Mouse (Mus musculus) adipocyte (in vitro differentiated cells): ENCODE results near the gene Ell.

Source experiments
- DNase-seq: peaks from one replicate; pipeline ENCODE4 v3.0.0-alpha.2; 2016; ENCODE audit warnings: low spot score

Gene Ell

DNA sequence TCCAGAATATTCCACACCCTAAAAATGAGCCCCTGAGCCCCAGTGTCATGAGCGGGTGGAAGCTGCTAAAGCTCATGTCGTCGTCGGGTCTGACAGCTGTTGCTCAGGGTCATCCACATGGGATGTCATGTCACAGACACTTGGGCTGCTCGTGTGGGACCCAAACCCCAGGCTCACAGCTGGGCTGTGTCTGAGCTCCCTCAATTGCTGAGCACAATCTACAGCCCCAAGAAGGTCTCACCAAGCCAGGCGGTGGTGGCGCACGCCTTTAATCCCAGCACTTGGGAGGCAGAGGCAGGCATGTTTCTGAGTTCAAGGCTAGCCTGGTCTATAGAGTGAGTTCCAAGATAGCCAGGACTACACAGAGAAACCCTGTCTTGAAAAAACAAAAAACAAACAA lies 76.0 kb downstream of the Ell start:
- DNase-seq: no peak

DNA sequence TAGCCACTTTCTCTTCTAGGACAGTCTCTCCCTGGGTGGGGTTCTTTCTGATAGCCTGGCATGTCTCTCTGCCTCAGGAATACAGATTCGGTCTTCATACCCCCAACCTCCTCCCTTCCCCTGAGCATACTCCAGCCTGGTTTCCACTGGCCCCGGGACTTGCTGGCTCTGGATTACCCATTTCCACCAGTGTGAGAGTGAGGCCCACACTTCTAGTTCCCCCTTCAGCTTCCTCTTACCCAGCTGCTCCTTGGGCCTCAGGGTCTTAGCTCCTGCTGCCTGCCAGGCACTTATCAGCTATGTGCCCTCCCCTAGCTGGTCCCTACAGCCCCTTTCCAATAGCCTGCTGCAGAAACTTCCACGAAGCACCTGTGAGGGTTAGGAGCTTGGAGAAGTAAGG lies 76.6 kb downstream of the Ell start, which contains the start of gene Lrrc25:
Lrrc25 (plus strand) TSS at position 262 of the 400 bp plus-strand sequence.
- no peak for DNase-seq

DNA sequence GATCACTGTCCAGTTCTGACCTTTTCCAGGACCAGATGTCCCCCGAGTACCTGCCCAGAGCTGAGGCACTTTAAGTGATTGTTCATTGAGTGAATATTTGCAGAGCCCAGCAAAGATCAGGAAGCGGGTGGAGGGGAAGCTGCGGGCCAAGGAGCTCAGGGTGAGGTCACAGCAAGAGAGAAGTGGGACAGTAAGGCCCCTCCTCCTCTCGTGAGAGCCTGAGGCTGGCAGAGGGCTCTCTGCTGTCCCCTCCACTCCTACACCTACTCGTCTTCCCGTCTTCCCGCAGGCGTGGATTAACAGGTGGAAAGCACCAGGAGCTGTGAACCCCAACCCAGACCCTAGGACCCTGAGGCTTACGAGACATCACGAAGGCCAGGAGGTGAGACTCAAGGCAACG lies 77.4 kb downstream of the Ell start:
- no peak for DNase-seq

DNA sequence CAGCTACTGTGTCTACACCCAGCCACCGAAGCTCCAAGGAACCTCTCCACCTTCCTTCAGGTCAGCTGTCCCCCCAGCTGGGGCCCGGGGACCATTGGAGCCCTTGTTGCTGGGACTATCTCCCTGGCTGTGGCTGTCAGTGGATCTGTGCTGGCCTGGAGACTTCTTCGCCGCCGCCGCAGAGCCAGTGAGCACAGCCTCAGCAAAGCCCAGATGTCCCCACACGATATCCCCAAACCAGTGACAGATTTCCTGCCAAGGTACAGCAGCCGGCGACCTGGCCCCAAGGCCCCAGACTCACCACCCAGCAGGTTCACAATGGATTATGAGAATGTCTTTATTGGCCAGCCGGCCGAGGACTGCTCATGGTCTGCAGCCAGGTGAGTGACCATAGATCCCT lies 78.7 kb downstream of the Ell start:
- no peak for DNase-seq

DNA sequence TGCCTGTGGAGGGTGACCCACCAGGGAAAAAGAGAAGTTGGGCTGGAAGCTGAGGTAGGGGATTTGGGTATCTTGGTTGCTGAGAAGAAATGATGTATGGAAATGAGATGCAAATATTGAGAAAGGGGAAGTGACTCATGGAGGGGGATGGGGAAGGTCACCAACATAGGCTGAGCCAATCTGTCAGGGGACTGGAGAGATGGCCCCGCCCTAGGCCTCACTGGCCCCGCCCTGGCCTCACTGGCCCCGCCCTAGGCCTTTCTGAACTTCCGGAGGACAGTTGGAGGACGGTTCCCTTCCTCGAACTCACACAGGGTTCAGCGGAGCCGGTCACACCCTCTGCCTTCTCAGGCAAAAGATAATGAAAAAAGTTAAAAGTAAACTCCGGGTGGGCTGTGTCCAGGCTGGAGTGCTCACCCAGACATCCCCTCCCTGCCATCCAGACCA lies 79.7 kb downstream of the Ell start:
- no peak for DNase-seq

DNA sequence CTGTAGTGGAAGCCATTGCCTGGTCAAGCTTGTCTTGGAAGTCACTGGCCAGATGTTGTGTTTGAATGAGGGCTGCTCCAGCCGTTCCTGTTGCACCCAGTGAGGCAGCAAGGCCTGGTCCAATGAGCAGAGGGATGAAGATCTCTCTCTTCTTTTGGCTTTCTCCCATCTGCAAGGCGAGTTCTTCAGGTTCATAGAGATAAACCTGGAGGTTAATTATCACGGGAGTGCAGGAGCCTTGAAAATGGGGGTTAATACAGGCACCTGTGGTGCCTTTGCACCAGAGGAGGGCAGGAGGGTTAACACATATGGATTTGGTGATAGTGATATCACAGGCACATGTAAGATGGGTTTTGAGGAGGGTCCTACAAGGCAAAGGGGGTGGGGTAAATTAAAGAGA lies 83.0 kb downstream of the Ell start:
- DNase-seq: no peak

DNA sequence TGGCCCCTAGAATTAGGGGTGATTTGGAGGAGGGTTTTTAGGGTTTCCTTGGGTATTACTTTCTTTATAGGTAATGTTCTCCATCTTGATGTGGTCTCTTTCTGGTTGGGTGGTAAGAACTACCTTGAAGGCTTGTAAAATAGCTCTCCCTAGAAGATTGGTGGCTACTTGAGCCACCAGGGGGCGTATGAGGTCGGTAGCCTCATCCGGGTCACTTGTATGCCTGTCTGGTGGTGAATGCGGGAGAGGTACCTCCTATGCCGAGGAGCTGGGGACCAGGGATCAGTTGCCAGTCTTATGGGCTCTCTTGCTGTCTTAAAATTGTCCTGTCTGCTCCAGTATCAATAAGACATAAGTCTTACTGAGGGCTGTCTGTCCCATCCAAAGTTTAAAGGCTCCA lies 85.8 kb downstream of the Ell start:
- DNase-seq: no peak

DNA sequence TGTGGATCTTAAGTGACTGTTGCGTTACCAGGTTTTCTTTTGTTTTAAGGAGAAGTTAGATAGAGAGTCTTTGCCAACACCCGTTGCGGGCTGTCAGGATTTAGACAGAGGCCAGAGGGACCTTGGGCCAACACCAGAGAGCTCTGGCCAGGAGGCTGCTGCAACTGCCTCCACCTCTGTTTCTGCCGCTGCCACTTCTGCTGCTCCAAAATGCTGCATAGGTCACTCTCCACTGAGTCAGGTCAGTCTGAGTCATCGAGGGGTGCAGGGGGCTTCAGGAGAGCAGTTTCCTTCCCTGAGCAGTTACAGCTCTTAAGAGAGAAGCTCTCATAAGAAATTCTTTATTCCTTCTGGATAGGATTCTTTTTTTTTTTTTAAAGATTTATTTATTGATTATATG lies 87.8 kb downstream of the Ell start:
- peak; percentile 68 for DNase-seq

DNA sequence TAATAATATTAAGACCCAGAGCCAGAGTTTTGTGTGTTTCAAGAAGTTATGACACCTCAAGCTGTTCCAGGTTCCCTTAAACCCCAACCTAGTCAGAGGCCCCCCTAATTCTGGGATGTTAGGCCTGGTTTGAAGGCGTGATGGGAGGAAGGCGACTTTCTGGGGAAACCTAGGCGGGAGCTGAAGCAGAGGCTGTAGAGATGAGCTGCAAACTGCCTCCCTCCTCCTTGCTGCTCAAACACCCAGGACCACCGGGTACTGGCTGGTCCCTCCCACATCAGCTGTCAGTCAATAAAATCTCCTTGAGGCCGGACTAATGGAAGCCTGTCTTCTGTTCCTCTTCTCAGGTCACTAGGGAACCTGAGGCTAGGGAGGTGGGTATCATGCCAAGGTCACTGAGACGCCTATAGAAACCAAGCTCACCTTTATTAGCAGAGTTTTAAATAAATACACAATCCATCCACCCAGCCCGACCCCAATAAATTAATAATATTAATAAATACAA lies 89.8 kb downstream of the Ell start:
- DNase-seq: no peak

DNA sequence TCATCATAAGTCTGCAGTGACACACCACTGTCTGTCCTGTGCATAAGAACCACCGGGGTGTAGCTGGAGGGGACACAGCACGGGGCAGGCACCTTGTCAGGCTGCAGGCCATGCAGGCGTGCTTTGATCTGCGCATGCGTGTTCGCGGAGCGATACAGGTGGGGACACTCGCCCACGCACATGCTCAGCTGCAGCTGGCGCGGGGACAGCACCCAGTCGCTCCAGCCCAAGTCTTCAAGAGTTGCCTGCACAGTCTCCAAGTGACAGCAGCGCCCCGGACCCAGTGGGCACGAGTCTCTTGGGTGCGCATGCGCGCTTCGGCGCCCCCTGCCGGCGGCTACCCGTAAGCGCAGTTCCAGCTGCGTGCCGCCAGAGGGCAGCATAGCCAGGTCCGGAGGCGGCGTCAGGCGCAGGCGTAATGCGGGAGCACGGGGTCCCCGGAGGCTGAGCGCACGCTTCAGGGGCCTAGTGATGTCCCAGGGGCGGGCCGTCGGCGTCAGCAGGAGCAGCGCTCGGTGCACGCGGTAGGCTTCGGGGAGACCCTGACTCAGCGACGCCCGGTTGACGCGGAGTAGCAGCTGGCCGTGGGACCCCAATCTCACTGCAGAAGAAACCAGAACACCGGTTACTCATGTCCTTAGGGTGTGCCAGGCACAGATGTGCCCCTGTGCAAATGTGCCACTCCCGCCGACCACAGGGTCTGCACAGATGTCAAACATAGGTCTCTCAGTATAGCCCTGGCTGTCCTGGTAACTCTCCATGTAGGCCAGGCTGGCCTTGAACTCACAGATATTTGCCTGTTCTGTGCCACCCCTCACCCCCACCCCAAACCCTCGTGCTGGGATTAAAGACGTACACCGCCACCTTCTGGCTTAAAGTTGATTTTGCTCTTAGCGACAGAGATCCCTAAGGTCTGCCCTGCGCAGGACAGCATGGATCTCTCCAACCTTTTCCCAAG lies 90.6 kb downstream of the Ell start:
- DNase-seq: peak; percentile 83

DNA sequence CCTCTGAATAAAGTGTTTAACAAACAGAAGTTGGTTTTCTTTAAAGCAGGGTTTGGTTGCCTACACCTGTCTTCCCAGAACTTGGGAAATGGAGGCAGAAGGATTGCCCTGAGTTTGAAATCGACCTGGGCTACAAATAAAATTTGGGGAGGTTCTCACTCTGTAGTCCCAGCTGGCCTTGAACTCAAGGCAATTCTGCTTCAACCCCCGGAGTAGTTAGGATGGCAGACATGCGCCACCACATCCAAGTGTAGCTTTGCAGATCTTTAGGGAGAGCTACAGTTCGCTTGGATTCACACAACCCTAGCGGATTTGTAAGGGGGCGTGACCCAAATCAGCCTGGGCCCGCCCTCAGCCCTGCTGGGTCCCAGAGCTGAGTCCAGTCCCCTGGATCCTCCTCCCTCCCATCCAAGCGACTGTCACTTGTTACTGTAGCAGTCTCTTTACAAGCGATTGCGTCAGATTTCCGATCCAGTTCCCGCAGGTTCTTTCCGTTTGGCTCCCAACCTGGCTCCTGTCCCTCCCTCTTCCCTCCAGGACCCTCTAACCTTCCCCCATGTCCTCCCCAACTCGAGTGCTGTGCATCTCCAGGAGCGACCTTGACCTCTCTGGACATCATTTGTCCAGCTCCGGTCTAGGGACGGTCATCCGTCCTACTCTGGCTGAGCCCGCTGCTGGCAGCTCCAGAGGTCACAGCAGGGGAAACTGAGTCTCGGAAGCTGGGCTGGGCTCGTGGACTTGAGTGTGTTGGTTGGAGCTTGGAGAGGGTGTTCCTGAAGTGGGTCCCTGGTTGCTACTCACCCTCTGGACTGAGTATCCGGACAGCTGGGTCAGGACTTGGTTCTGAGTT lies 91.5 kb downstream of the Ell start:
- peak; percentile 58 for DNase-seq

DNA sequence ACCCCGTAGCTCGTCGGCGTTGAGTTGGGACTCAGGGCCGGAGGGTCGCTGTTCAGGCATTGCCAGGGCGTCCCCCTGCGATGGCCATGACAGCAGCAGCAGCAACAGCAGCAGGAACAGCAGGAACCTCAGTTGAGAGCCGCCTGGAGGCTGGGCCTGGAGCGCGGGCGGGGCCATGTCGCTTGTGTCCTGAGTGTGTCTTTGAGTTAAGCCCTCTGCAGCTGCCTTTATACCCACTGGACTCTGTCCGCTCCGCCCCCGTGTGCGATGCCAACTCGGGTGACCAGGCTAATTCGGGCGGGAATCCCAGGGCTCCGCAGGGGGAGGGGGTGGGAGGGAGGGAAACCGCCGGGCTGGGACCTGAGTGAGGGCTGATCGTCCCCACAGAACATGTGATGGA lies 92.2 kb downstream of the Ell start:
- no peak for DNase-seq

DNA sequence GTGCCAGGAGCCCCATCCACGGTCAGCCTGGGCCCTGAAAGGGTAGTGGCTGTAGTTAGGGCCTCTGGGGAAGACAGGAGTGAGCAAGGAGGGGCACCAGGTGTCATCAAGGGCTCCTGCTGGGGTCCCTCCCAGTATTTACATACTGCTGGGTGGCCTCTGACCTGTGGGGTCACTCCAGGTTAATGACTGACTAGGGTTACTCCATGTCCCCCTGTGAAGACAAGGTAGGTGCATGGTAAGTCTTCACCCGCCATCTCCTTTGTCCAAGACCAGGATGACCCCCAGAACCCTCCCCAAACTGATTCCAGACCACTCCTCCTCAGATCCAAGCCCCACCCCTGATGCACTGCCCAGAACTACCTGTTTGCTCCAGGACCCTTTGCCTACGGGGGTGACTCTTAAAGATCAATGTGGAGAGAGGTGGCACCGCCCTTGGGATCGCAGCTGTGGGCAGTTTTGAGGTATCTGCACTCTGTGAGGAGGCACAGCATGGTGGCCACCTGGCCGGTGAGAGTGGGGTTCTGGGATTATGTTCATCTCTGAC lies 93.2 kb downstream of the Ell start, which contains the start of gene Gdf15:
Gdf15 (minus strand) TSS at position 111 of the 547 bp plus-strand sequence.
- DNase-seq: no peak

DNA sequence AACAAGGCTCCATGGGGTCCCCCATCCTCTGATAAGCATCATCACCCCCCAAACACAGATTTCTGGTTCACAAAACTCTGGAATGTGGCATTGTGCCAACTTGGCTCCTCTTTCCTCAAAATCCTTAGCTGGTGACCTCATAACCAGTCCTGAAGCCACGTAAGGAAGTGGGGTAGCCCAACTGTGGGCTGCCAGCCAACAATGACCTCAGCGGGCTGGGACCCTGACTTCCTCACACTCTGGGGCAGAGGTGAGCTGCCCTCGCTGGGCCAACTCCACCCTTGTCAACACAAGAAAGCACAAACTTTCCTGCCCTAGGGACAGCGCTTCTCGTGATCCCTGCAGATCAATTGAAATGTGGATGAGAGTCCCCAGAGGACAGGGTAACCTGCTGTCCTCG lies 94.8 kb downstream of the Ell start:
- DNase-seq: peak; percentile 63

DNA sequence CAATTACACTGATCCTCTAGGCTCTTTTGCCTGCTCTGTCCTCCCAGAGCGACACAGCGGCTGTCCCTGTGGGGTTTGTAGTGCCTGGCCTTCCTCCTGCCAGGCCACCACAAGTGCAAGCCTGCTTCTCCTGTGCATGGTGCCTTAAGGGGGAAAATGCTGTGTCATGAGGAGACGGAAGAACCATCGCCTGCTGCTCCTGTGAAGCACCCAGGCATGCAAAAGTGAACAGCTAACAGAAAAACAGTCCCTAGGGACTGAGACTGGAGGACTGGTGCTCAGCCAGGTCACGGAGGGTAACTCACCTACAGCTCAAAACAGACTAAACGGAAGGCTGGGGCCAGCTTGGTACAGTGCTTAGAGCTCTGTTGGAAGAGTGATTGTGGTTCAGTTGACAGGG lies 96.3 kb downstream of the Ell start:
- DNase-seq: no peak

DNA sequence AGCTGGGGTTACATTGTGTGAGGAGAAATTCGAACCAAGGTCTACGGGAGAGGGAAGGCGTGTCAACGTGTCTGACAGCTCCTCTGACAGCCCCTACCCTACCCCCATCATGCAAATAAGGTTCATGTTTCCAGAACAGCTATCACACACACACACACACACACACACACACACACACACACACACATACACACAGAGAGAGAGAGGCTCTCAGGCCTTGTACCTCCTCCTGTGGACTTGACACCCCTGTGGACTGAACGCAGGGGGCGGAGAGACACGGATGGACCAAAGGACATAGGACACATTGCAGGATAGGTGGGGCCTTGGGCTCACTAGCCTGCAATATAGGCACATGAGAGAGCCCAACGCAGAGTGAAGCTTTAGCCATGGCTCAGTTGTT lies 97.6 kb downstream of the Ell start:
- DNase-seq: no peak

DNA sequence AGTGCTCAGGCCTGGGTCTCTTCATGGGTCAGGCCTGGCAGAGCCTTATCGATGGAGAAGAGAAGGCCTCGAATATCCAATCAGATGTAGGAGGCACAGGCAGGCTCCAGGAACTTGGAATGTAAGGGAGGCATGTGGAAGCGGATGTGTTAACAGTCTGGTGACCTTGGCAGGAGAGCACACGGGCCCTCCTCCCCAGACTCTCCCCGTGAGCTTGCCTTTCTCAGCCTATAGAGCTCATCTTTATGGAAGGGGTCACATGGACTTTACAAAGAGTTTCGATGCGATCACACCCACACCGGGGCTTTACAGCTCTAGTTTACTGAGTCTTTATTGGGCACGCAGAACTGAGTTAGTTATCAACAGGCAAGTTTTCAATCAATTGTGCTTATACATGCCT lies 99.5 kb downstream of the Ell start:
- no peak for DNase-seq
